Mouse (Mus musculus): ENCODE measurements around the gene Cst9.

Cst9 gene

GRCm38 (mm10) chr2:148877016-148877770 lies 42.2 kb downstream of the Cst9 start:
- WGBS, result 54% methylated on average over 3 of the region's 3 CpGs

GRCm38 (mm10) chr2:148878641-148879130 lies 43.7 kb downstream of the Cst9 start:
- WGBS, result 33% methylated on average over 2 of the region's 2 CpGs

GRCm38 (mm10) chr2:148879199-148879598 lies 44.3 kb downstream of the Cst9 start:
- 43% methylated on average over 1 of the region's 1 CpGs for WGBS
